Mouse (Mus musculus) heart, postnatal 0 days (tissue): Measurements from ENCODE around the gene Hist4h4.

ENCODE experiments used
- CTCF ChIP-seq: IDR thresholded peaks from 2 replicates; pipeline ENCODE4 v1.5.1; 2016; ENCODE audit warnings: antibody characterized with exemption, control low read depth, low read depth
- EP300 ChIP-seq: IDR thresholded peaks from 2 replicates; pipeline ENCODE4 v1.6.1; 2016; ENCODE audit warnings: antibody characterized with exemption, low read depth

- no peak for TF ChIP-seq CTCF
- TF ChIP-seq EP300 = no peak
Observed at GRCm38 (mm10) chr6:136815381-136815780, 11.2 kb upstream of the Hist4h4 start.
